Mouse (Mus musculus) limb, embryonic 14.5 days (tissue): ENCODE measurements at regions not wholly inside any gene's neighbourhood (a gene's known extent, or its start where the extent isn't known, plus 50 kb on each side); places are given as distances from the start of the nearest gene placed in this dataset.

ENCODE experiments used
- ATAC-seq: fragments of 200-750 bp; cut with Nextera tagmentation; 2 replicates; pipeline ENCODE4 v1.8.0; 2017; ENCODE audit warnings: low read depth, moderate number of reproducible peaks, moderate TSS enrichment; ENCODE audit not compliant: low FRiP score
- DNase-seq: peaks from one replicate; pipeline ENCODE4 v3.0.0-alpha.2; 2015; ENCODE audit warnings: low spot score
- H3K27ac ChIP-seq: fragments of 300-500 bp; sonication (generic); replicated peaks from 2 replicates; pipeline ENCODE4 v1.5.1; 2014; ENCODE audit warnings: low read depth, mild to moderate bottlenecking, low read length, moderate library complexity, mixed read lengths
- H3K27me3 ChIP-seq: fragments of 300-500 bp; sonication (generic); 2 replicates; pipeline ENCODE4 v1.6.1; 2014; ENCODE audit warnings: low read length, mixed read lengths; ENCODE audit not compliant: control insufficient read depth, insufficient read depth
- H3K36me3 ChIP-seq: fragments of 300-500 bp; sonication (generic); 2 replicates; pipeline ENCODE4 v1.6.1; 2014; ENCODE audit warnings: mild to moderate bottlenecking, low read length, moderate library complexity, mixed read lengths; ENCODE audit not compliant: control insufficient read depth, insufficient read depth
- H3K4me1 ChIP-seq: fragments of 300-500 bp; sonication (generic); 2 replicates; pipeline ENCODE4 v1.6.1; 2014; ENCODE audit warnings: antibody characterized with exemption, low read length, mixed read lengths; ENCODE audit not compliant: control insufficient read depth, insufficient read depth
- H3K4me2 ChIP-seq: fragments of 300-500 bp; sonication (generic); replicated peaks from 2 replicates; pipeline ENCODE4 v1.6.1; 2014; ENCODE audit warnings: low read depth, mild to moderate bottlenecking, low read length, moderate library complexity; ENCODE audit not compliant: severe bottlenecking
- H3K4me3 ChIP-seq: fragments of 300-500 bp; sonication (generic); replicated peaks from 2 replicates; pipeline ENCODE4 v1.5.1; 2014; ENCODE audit warnings: low read length
- H3K9ac ChIP-seq: fragments of 300-500 bp; sonication (generic); 2 replicates; pipeline ENCODE4 v1.6.1; 2014; ENCODE audit warnings: mild to moderate bottlenecking, low read depth, low read length, moderate library complexity; ENCODE audit not compliant: severe bottlenecking
- H3K9me3 ChIP-seq: fragments of 300-500 bp; sonication (generic); 2 replicates; pipeline ENCODE4 v1.6.1; 2016; ENCODE audit warnings: low read length; ENCODE audit not compliant: control insufficient read depth
- POLR2A ChIP-seq: fragments of 200-500 bp; IDR thresholded peaks from 2 replicates; pipeline ENCODE4 v1.8.0; 2012; ENCODE audit warnings: inconsistent platforms, mild to moderate bottlenecking, moderate library complexity, borderline replicate concordance; ENCODE audit not compliant: insufficient read depth, insufficient read length; ENCODE audit errors: extremely low read depth
- WGBS: fragments of 180-500 bp; shearing (Covaris S2); extraction: QIAGEN DNeasy Blood & Tissue Kit; methylation state at CpG from one replicate; pipeline ENCODE4 v1.1.7; 2014; 5-methylcytosine and 5-hydroxymethylcytosine counted together

GRCm38 (mm10) chr3:51121703-51122540, 102.3 kb upstream of the Noct start:
- no peaks in the 10 kb centered on the region for H3K27me3 ChIP-seq
- no peak overlapping the region for H3K27ac ChIP-seq
- ATAC-seq: peak; percentile 63
- peak overlapping the region; percentile 27; the same call in 1 of the 2 replicates for H3K4me2 ChIP-seq
- peak; percentile 84 for DNase-seq
- H3K9me3 ChIP-seq: no peaks in the 10 kb centered on the region
- H3K4me1 ChIP-seq: peaks cover 3% of the 10 kb centered on the region; the same call in 1 of the 2 replicates
- H3K36me3 ChIP-seq: no peaks in the 10 kb centered on the region
- no peak overlapping the region for H3K9ac ChIP-seq
- H3K4me3 ChIP-seq: no peak overlapping the region
- no peak for TF ChIP-seq POLR2A
- 18% methylated on average over 9 of the region's 9 CpGs for WGBS

- no peaks in the 10 kb centered on the region for H3K27me3 ChIP-seq
- ATAC-seq (no peak), DNase-seq (no peak)
- H3K4me1 ChIP-seq: peaks cover 3% of the 10 kb centered on the region; the same call in 1 of the 2 replicates
- no peaks in the 10 kb centered on the region for H3K9me3 ChIP-seq
- H3K9ac ChIP-seq: no peak overlapping the region
- no peak for TF ChIP-seq POLR2A
- no peak overlapping the region for H3K27ac ChIP-seq
- WGBS: 100% methylated on average over 1 of the region's 1 CpGs
- no peak overlapping the region for H3K4me3 ChIP-seq
- no peaks in the 10 kb centered on the region for H3K36me3 ChIP-seq
- no peak overlapping the region for H3K4me2 ChIP-seq
These were observed 101.7 kb upstream of the Noct start for GRCm38 (mm10) chr3:51122541-51122935.

- Histone ChIP-seq H3K4me3 (no peak overlapping the region), H3K27me3 (no peaks in the 10 kb centered on the region), H3K36me3 (no peaks in the 10 kb centered on the region), H3K4me2 (no peak overlapping the region), H3K9me3 (no peaks in the 10 kb centered on the region), H3K9ac (no peak overlapping the region), H3K27ac (no peak overlapping the region), H3K4me1 (no peaks in the 10 kb centered on the region)
- ATAC-seq (no peak), DNase-seq (no peak)
- TF ChIP-seq POLR2A: no peak
- 76% methylated on average over 1 of the region's 1 CpGs for WGBS
These were observed 96.4 kb upstream of the Noct start for GRCm38 (mm10) chr3:51127875-51128274.

- Histone ChIP-seq H3K4me1 (no peaks in the 10 kb centered on the region), H3K9me3 (no peaks in the 10 kb centered on the region), H3K36me3 (no peaks in the 10 kb centered on the region), H3K9ac (no peak overlapping the region), H3K27me3 (no peaks in the 10 kb centered on the region), H3K27ac (no peak overlapping the region), H3K4me3 (no peak overlapping the region), H3K4me2 (no peak overlapping the region)
- no peak for ATAC-seq
- no peak for TF ChIP-seq POLR2A
- DNase-seq: no peak
- whole genome bisulfite sequencing: 86% methylated on average over 10 of the region's 10 CpGs
These were observed 95.6 kb upstream of the Noct start for GRCm38 (mm10) chr3:51128491-51129155.

- Histone ChIP-seq H3K9ac (no peak overlapping the region), H3K4me2 (no peak overlapping the region), H3K9me3 (no peaks in the 10 kb centered on the region), H3K4me3 (no peak overlapping the region), H3K27ac (no peak overlapping the region), H3K4me1 (no peaks in the 10 kb centered on the region), H3K27me3 (no peaks in the 10 kb centered on the region), H3K36me3 (no peaks in the 10 kb centered on the region)
- no peak for ATAC-seq
- 69% methylated on average over 5 of the region's 5 CpGs for WGBS
- no peak for TF ChIP-seq POLR2A
- DNase-seq: no peak
These were observed 93.5 kb upstream of the Noct start for GRCm38 (mm10) chr3:51130709-51131108.
